Mouse (Mus musculus): Measurements from ENCODE around the gene Sfrp2. TPM values are rescaled to one million over a fixed set of nuclear protein-coding genes. Genes with fewer than 3 reads are reported as not detected.

Sfrp2 gene
- total and polyA plus RNA-seq, 3 experiments = 0.17 to 0.23 (median 0.17) TPM

DNA sequence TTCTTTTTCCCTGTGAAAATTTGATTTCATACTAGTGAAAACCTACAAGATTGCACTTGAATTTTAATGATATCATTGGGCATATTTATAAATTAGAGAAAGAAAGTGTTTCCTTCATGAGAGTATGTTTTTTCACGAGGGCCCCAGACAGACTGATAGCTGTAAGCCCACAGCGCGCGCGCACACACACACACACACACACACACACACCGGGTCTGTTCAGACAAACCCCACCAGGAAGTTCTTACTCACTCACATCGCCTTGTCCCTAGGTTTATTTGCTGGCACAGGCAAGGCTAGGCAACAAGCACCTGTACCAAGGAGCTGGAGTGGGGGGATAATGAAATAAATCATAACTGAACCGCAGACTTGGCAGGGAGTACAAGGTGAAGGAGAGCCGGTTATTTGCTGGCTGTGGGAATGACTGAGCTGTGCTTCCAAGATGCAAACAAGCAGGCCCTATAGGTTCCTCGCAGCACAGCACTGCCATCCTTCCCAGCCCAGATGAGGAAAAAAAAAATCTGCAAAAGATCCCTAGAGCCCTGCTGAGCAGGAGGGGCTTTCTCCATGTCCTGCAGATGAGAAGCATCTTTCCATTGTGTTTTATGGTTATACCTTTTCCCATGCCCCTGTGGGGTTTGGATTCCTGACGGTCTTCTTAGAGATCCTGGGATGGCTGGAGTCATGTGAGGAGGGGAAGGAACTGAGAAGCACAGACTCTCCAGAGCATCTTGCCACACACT is 2.3 kb downstream of the Sfrp2 start:
- TF ChIP-seq ZKSCAN1 (IDR thresholded peaks at IDR 0.05; ENCODE audit: borderline replicate concordance, low read depth, low read length) = no peak
- no peak for TF ChIP-seq CHD2 (IDR thresholded peaks at IDR 0.05; ENCODE audit: low read length)
- no peak for TF ChIP-seq SIN3A (IDR thresholded peaks at IDR 0.05; ENCODE audit: low read length)
- no peak for TF ChIP-seq ETS1 (conservative IDR thresholded peaks at IDR 0.05; ENCODE audit: low read depth, low read length)
- no peak for TF ChIP-seq PAX5 (IDR thresholded peaks at IDR 0.05; ENCODE audit: low read length)
- TF ChIP-seq RCOR1 (conservative IDR thresholded peaks at IDR 0.05; ENCODE audit: low read depth, low read length) = no peak
- TF ChIP-seq TBP (conservative IDR thresholded peaks at IDR 0.05; ENCODE audit: low read depth, low read length) = no peak
- TF ChIP-seq UBTF (IDR thresholded peaks at IDR 0.05; ENCODE audit: low read depth, low read length) = no peak
- no peak for TF ChIP-seq ZC3H11A (IDR thresholded peaks at IDR 0.05; ENCODE audit: low read depth, low read length)
- TF ChIP-seq CTCF (conservative IDR thresholded peaks at IDR 0.05 in 1 of 2, IDR thresholded peaks at IDR 0.05 in 1 of 2; ENCODE audit: low read depth in 2 of 2, low read length in 2 of 2) = no peak
- no peak for TF ChIP-seq MXI1 (IDR thresholded peaks at IDR 0.05; ENCODE audit: low read depth, low read length)
- TF ChIP-seq USF2 (conservative IDR thresholded peaks at IDR 0.05; ENCODE audit: low read depth, low read length) = no peak
- TF ChIP-seq IRF4 (IDR thresholded peaks at IDR 0.05; ENCODE audit: low read depth, low read length) = no peak
- no peak for TF ChIP-seq KAT2A (IDR thresholded peaks at IDR 0.05; ENCODE audit: insufficient replicate concordance, low read length)
- no peak for TF ChIP-seq ELF1 (IDR thresholded peaks at IDR 0.05; ENCODE audit: low read depth, low read length)
- no peak for TF ChIP-seq E2F4 (IDR thresholded peaks at IDR 0.05; ENCODE audit: insufficient replicate concordance, low read depth, low read length)
- TF ChIP-seq ZMIZ1 (IDR thresholded peaks at IDR 0.05; ENCODE audit: low read depth, low read length) = no peak
- TF ChIP-seq RAD21 (IDR thresholded peaks at IDR 0.05; ENCODE audit: low read depth, low read length) = no peak
- no peak for TF ChIP-seq MAFK (IDR thresholded peaks at IDR 0.05; ENCODE audit: insufficient replicate concordance, low read length)
- no peak for TF ChIP-seq EP300 (IDR thresholded peaks at IDR 0.05; ENCODE audit: low read length)
- Histone ChIP-seq H3K4me3 (replicated peaks in 1 of 3; ENCODE audit: low read depth in 2 of 3, low read length in 2 of 3, poor library complexity in 1 of 3) (no peak overlapping the region), H3K4me1 (ENCODE audit: control insufficient read depth in 1 of 2, insufficient read depth in 2 of 2) (peaks cover 0 to 10% of the 10 kb centered on the region in 2 experiments; a peak in 2 of 4 replicates), H3K27ac (ENCODE audit: insufficient read depth, low read depth) (no peak overlapping the region), H3K79me2 (replicated peaks; ENCODE audit: control insufficient read depth, extremely low read depth, insufficient read depth, poor library complexity, severe bottlenecking) (no peaks in the 10 kb centered on the region), H3K36me3 (replicated peaks in 1 of 2; ENCODE audit: control insufficient read depth in 1 of 2, insufficient read depth in 1 of 2, low read length in 1 of 2) (no peaks in the 10 kb centered on the region), H3K9me3 (replicated peaks; ENCODE audit: low read length) (no peaks in the 10 kb centered on the region), H3K4me2 (ENCODE audit: insufficient read depth, low read depth, poor library complexity, severe bottlenecking) (no peak overlapping the region), H3K27me3 (replicated peaks) (peaks cover 22% of the 10 kb centered on the region), H3K9ac (ENCODE audit: insufficient read depth, low read depth) (no peak overlapping the region)
- in situ Hi-C loops (cut with MboI; ENCODE audit: low pct_ligation_motif_present, low pct_unique_long_range_greater_than_20kb, low sequenced_read_pairs) = loop anchor here (25.0 kb wide), 1 partner anchor 481 kb away; no protein-coding TSS in a partner anchor
- dilution Hi-C loops (cut with MboI; ENCODE audit: extremely low pct_ligation_motif_present, extremely low pct_unique_long_range_greater_than_20kb, low sequenced_read_pairs) = no loop called here
- DNase-seq (ENCODE audit: extremely low read depth) = no peak

GRCm38 (mm10) chr3:83769036-83769410 is 2.9 kb downstream of the Sfrp2 start:
- Histone ChIP-seq H3K27ac (ENCODE audit: insufficient read depth, low read depth) (no peak overlapping the region), H3K4me2 (ENCODE audit: insufficient read depth, low read depth, poor library complexity, severe bottlenecking) (no peak overlapping the region), H3K4me1 (ENCODE audit: control insufficient read depth in 1 of 2, insufficient read depth in 2 of 2) (peaks cover 0 to 9% of the 10 kb centered on the region in 2 experiments; a peak in 2 of 4 replicates), H3K27me3 (replicated peaks) (peaks cover 18% of the 10 kb centered on the region), H3K4me3 (replicated peaks in 1 of 3; ENCODE audit: low read depth in 2 of 3, low read length in 2 of 3, poor library complexity in 1 of 3) (no peak overlapping the region), H3K79me2 (replicated peaks; ENCODE audit: control insufficient read depth, extremely low read depth, insufficient read depth, poor library complexity, severe bottlenecking) (no peaks in the 10 kb centered on the region), H3K9ac (ENCODE audit: insufficient read depth, low read depth) (no peak overlapping the region), H3K9me3 (replicated peaks; ENCODE audit: low read length) (no peaks in the 10 kb centered on the region), H3K36me3 (replicated peaks in 1 of 2; ENCODE audit: control insufficient read depth in 1 of 2, insufficient read depth in 1 of 2, low read length in 1 of 2) (no peaks in the 10 kb centered on the region)
- DNase-seq (ENCODE audit: extremely low read depth) = no peak
- TF ChIP-seq RAD21 (IDR thresholded peaks at IDR 0.05; ENCODE audit: low read depth, low read length) (peak; percentile 20), SMC3 (IDR thresholded peaks at IDR 0.05; ENCODE audit: low read depth, low read length) (peak; percentile 38), POLR2AphosphoS2 (IDR thresholded peaks at IDR 0.05; ENCODE audit: low read depth, low read length) (no peak), MAX (IDR thresholded peaks at IDR 0.05; ENCODE audit: low read length) (no peak), BHLHE40 (IDR thresholded peaks at IDR 0.05; ENCODE audit: low read depth, low read length) (no peak), ELF1 (IDR thresholded peaks at IDR 0.05; ENCODE audit: low read depth, low read length) (no peak), NRF1 (IDR thresholded peaks at IDR 0.05; ENCODE audit: low read depth, low read length) (no peak), CTCF (conservative IDR thresholded peaks at IDR 0.05 in 1 of 2, IDR thresholded peaks at IDR 0.05 in 1 of 2; ENCODE audit: low read depth in 2 of 2, low read length in 2 of 2) (peak in 1 of 2 experiments; percentile 45; a peak in 2 of 4 replicates), CHD1 (IDR thresholded peaks at IDR 0.05; ENCODE audit: low read depth, low read length) (no peak), ZMIZ1 (IDR thresholded peaks at IDR 0.05; ENCODE audit: low read depth, low read length) (no peak)
- dilution Hi-C loops (cut with MboI; ENCODE audit: extremely low pct_ligation_motif_present, extremely low pct_unique_long_range_greater_than_20kb, low sequenced_read_pairs) = no loop called here
- in situ Hi-C loops (cut with MboI; ENCODE audit: low pct_ligation_motif_present, low pct_unique_long_range_greater_than_20kb, low sequenced_read_pairs) = loop anchor here (25.0 kb wide), 1 partner anchor 482 kb away; no protein-coding TSS in a partner anchor
